In genomic region chr9:99172811-99173210, GRCm38 (mm10) we compare ENCODE assay signal across 24 mouse cellular contexts. TPM values are rescaled to one million over a fixed set of nuclear protein-coding genes. Genes with fewer than 3 reads are reported as not detected.
DNase-seq lines count a peak whose midpoint lies in the region; ATAC-seq and TF ChIP-seq lines count a peak whose summit lies in the region.
"Had no signal": no experiment of that assay in that cellular context is flagged by ENCODE, and none has a peak within 500 bp of the region (broad histone marks: within the 10 kb centered on the region; RNA-seq: fewer than 3 reads in every experiment).

No protein-coding gene starts in this region.

- H3K36me3 ChIP-seq in intestine, postnatal 0 days (ENCODE audit: control insufficient read depth, insufficient read depth) = no peaks in the 10 kb centered on the region
- H3K36me3 ChIP-seq: embryonic facial prominence, embryonic 10.5 days; embryonic facial prominence, embryonic 12.5 days; forebrain, embryonic 15.5 days; G1E had no signal

- TF ChIP-seq CTCF in intestine, postnatal 0 days (IDR thresholded peaks at IDR 0.05; ENCODE audit: low read depth) = no peak

- peak; percentile 71 for ATAC-seq in granulocyte monocyte progenitor cell, adult 5-6 weeks (replicated peaks; ENCODE audit: poor library complexity, severe bottlenecking)
- ATAC-seq in megakaryocyte progenitor cell, adult 5-6 weeks (replicated peaks; ENCODE audit: poor library complexity) = peak; percentile 45; the same call in 1 of the 2 replicates
- no peak for ATAC-seq in intestine, postnatal 0 days
- ATAC-seq: activated CD4-positive, CD25-positive, alpha-beta regulatory T cell, adult 4 months; CD4-positive, CD25-positive, alpha-beta regulatory T cell, adult 4 months; forebrain, embryonic 13.5 days; forebrain, embryonic 15.5 days; forebrain, postnatal 0 days; Patski had no signal

- H3K9ac ChIP-seq in intestine, postnatal 0 days (ENCODE audit: low read depth, low read length) = no peak overlapping the region
- H3K9ac ChIP-seq: embryonic facial prominence, embryonic 12.5 days; forebrain, embryonic 13.5 days; forebrain, embryonic 15.5 days; forebrain, postnatal 0 days had no signal

- H3K9me3 ChIP-seq in intestine, postnatal 0 days (ENCODE audit: control insufficient read depth) = no peaks in the 10 kb centered on the region
- H3K9me3 ChIP-seq: embryonic facial prominence, embryonic 10.5 days; embryonic facial prominence, embryonic 12.5 days; forebrain, embryonic 13.5 days; forebrain, embryonic 15.5 days; G1E had no signal

- DNase-seq in 416B (ENCODE audit: low read depth) = peak; percentile 53
- no peak for DNase-seq in kidney, postnatal 14 days
- DNase-seq: adrenal gland, adult 8-10 months; adrenal gland, postnatal 14 days; adrenal gland, postnatal 36 days; B cell, adult 2 months; cerebellum, adult 11-12 months; cerebellum, adult 2 months; cerebellum, adult 9-10 months; cerebellum, postnatal 10 days; cerebellum, postnatal 25 days; forebrain, postnatal 0 days had no signal

- H3K27me3 ChIP-seq in intestine, postnatal 0 days (replicated peaks; ENCODE audit: control insufficient read depth, insufficient read depth, low read length) = no peaks in the 10 kb centered on the region
- H3K27me3 ChIP-seq: CH12.LX; embryonic facial prominence, embryonic 12.5 days; forebrain, embryonic 13.5 days; forebrain, embryonic 15.5 days; Patski had no signal

- H3K4me2 ChIP-seq in intestine, postnatal 0 days (replicated peaks; ENCODE audit: low read depth) = no peak overlapping the region
- H3K4me2 ChIP-seq: embryonic facial prominence, embryonic 12.5 days; forebrain, embryonic 13.5 days; forebrain, embryonic 15.5 days had no signal

- no peak overlapping the region for H3K27ac ChIP-seq in intestine, postnatal 0 days (ENCODE audit: low read depth, low read length)
- H3K27ac ChIP-seq: embryonic facial prominence, embryonic 10.5 days; embryonic facial prominence, embryonic 12.5 days; forebrain, embryonic 13.5 days; forebrain, embryonic 15.5 days had no signal

- no peaks in the 10 kb centered on the region for H3K4me1 ChIP-seq in intestine, postnatal 0 days (replicated peaks; ENCODE audit: control insufficient read depth, insufficient read depth, low read length)
- H3K4me1 ChIP-seq: embryonic facial prominence, embryonic 12.5 days; forebrain, embryonic 13.5 days; forebrain, embryonic 15.5 days had no signal

- 66% methylated on average over 2 of the region's 2 CpGs for WGBS in intestine, postnatal 0 days

- no peak overlapping the region for H3K4me3 ChIP-seq in intestine, postnatal 0 days (ENCODE audit: low read depth, low read length)
- H3K4me3 ChIP-seq: embryonic facial prominence, embryonic 10.5 days; embryonic facial prominence, embryonic 12.5 days; forebrain, embryonic 13.5 days; forebrain, embryonic 15.5 days had no signal

RNA-seq across cellular contexts. Expression of gene Pik3cb, which starts 32.4 kb away (rescaled TPM):
- 9.9 and 10.5 TPM in 2 replicates for total RNA-seq in granulocyte monocyte progenitor cell, adult 5-6 weeks (2014; fragmentation: Nextera tagmentation)
- 4.6 and 5.6 TPM in 2 replicates for total RNA-seq in granulocyte monocyte progenitor cell, adult 5-6 weeks (2017)
- total RNA-seq in megakaryocyte progenitor cell, adult 5-6 weeks (2015) = 12.3 and 13.5 TPM in 2 replicates
- 4.6 and 5.3 TPM in 2 replicates for total RNA-seq in megakaryocyte progenitor cell, adult 5-6 weeks (2017)
- polyA plus RNA-seq in intestine, postnatal 0 days (2015; fragmentation: Nextera tagmentation; extraction: Ambion mirVana) = 1.2 and 1.6 TPM in 2 replicates
